Mouse (Mus musculus): Measurements from ENCODE around the gene Cdk14.
A peak's percentile ranks its signal among the peaks of the same experiment; 100 is the strongest.

The Cdk14 gene

GRCm38 (mm10) chr5:5180711-5181110 is 239.4 kb downstream of the Cdk14 start:
- no peak for DNase-seq (ENCODE audit: low spot score)

DNA sequence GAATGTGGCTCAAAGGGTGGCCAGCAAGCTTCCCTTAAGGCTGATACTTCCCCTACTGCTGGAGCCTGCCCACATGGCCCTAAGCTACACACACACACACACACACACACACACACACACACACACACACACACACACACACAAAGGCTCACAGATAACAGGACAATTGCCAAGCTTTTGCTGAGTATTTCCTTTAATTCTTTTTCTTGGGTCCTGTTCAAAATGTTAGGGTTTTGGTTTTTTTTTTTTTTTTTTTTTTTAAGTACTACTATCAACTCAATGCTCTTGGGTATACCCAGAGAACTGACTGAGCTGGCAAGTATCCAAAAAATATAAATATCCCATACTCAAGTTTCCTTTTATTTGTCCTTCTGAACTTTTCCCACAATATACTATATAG is 239.8 kb downstream of the Cdk14 start:
- DNase-seq (ENCODE audit: low spot score), result no peak

DNA sequence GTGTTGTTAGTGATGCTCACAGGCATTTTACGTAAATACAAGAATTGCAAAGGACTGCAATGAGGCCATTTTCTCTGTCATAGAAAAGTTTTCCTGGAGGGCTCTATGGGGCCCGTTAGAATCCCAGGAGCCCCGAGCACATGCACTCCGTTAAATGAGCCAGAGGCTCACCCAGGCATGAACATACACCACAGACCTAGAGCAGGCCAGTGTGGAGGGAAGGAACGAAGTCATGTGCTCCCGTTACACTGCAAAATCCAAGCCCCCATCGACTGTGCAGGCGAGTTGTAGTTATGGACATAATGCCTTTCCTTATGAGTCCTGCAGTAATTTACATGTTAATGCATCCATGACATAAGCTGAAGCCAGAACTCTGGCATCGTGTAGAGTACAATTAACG is 244.1 kb downstream of the Cdk14 start:
- no peak for DNase-seq (ENCODE audit: low spot score)

GRCm38 (mm10) chr5:5175611-5176010 is 244.5 kb downstream of the Cdk14 start:
- DNase-seq (ENCODE audit: low spot score), result no peak

GRCm38 (mm10) chr5:5175090-5175489 is 245.0 kb downstream of the Cdk14 start:
- DNase-seq (ENCODE audit: low spot score), result no peak

DNA sequence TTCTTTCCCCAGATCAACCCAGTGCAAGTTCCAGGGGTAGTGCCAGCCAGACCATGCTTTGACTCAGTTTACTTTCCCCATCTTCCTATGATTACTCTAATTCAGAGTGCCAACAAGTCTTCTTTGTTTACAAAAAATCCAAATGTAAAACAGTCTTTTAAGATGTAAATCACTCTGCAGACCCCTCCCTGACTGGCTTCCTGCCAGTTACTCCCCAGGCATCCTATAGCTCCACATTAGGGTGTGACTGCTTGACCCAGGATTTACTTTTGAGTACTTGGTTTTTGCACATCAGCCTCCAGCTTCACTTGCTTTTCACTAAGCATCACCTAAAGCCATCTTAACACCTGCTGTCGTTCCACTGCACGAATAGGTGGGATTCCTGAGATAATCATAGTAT is 254.0 kb downstream of the Cdk14 start:
- no peak for DNase-seq (ENCODE audit: low spot score)

DNA sequence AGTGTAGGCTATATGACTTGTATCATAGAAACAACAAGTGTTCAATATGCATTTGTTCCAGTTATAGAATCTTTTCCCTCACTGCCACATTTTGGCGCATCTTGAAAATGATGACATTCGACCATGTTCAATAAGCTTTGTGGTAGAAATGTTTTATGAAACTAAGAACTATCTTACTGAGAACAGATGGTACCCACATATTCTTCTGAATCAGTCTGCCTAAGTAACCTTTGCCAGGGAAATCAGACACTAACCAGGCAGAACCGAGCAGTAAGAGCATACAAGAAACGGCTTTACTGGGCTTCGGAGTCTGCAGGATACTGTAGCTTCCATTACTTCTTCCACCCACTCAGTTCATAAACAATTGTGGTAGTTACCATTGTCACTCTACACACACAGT is 255.8 kb downstream of the Cdk14 start:
- no peak for DNase-seq (ENCODE audit: low spot score)

- no peak for DNase-seq (ENCODE audit: low spot score)
These were observed 256.3 kb downstream of the Cdk14 start for GRCm38 (mm10) chr5:5163823-5164222.

- DNase-seq (ENCODE audit: low spot score), result no peak
These were observed 260.6 kb downstream of the Cdk14 start for GRCm38 (mm10) chr5:5159521-5159920.

- no peak for DNase-seq (ENCODE audit: low spot score)
These were observed 280.3 kb downstream of the Cdk14 start for GRCm38 (mm10) chr5:5139855-5140254.

DNA sequence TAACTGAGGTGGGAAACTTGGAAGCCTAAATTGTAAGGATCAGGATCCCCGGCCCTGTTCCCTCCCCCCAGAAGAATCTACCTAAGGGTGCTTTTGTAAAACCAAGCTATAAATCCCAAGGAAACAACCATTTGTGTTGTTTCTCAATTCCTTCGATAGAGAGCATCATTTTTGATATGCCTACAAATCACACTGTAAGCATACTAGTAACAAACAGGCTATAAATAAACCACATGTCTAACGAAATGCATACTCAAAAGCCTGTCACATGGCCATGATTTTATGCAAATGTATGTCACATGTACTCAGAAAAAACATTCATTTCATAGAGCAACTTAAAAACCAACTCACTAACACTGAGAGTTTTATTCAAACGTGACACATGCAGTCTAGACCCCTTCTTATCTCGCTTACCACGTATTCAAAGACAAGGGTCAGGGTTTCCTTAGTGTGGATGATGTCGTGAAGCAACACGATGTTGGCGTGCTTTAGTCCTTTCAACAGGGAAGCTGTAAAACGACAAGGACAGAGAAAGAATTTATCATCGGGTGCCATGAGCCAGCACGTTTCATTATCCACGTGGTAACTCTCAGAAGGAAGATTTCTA is 285.1 kb downstream of the Cdk14 start:
- DNase-seq (ENCODE audit: low spot score), result no peak

DNA sequence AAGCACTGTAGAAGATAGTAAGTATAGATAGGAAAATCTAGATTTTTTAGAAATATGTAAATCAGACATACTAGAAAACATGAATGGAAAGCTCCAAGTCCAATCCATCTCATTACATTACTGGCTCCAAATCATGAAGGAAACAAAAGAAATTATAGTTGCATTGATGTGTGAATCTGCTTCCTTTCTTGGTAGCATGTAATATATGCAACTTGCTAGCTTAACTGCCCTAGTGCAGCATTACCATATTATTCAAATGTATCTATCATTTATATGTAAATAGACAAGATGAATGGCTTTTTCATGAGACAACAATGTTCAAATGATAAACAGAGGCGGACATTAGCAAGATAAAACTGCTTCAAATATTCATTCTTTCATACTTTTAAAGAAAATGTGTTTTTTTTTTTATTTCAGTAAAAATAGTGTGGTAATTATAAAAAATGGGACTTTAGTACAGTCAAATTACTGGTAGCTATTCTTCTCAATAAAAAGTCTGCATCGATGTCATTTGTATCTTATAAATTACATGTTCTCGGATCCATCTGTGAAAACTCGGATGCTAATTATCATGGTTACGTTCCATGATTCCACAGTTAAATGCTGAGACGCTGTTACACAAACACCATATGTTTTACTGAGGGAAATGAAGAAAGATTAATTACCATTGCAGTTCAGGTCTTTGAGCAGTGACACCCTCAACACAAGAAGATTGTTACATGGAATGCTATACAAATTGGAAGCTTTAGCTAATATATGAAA is 285.8 kb downstream of the Cdk14 start:
- DNase-seq (ENCODE audit: low spot score), result no peak

- DNase-seq (ENCODE audit: low spot score), result no peak
These were observed 291.3 kb downstream of the Cdk14 start for GRCm38 (mm10) chr5:5128852-5129251.

- no peak for DNase-seq (ENCODE audit: low spot score)
These were observed 295.5 kb downstream of the Cdk14 start for GRCm38 (mm10) chr5:5124645-5125044.

DNA sequence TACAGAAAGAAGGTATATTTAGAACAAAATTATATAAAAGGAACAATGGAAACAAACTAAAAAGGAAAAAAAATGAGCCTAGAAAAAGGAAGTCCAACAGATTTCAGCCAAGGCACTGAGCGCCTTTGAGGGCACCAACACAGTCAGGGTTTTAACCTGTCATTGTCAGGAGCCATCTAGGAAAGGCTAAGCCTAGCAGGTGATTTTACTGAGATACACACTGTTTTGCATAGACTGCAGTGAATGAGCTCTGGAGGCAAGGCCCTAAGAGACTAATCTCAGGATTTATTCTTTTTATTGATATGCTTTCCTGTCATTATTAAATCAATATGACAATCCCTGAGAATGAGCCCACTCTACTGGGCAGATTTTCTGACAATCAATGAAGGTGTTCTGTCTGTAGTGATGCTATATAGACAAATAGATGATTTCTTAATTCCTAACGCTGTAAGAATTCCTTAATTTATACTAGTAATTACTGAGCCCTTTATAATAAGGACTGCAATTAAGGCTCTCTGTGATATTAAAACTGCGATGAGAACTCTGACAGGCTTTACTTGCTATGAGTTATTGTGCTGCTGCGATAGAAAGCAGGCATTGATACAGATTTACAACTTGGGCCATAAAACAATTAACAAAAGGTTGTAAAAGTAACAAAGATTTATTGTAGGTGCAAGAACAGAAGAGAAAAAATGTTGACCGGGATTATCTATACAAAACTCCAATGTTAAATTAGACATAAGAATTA is 303.2 kb downstream of the Cdk14 start:
- DNase-seq (ENCODE audit: low spot score), result no peak

DNA sequence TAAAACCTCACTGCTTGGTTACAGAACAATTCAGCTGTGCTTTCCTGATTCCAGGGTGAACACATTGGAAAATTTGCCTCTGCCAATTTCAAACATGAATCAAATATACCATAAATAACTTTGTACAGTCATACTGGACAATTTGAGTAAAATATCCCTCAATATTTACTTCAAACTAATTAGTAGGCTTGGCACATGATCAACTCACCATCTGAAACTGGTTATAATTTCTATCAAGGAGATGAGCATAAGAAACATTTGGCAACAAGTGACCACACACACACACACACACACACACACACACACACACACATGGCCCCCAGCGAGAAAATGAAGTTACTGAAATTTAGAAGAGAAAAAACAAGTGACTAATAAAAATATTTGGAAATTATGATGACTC is 304.6 kb downstream of the Cdk14 start:
- DNase-seq (ENCODE audit: low spot score), result no peak

DNA sequence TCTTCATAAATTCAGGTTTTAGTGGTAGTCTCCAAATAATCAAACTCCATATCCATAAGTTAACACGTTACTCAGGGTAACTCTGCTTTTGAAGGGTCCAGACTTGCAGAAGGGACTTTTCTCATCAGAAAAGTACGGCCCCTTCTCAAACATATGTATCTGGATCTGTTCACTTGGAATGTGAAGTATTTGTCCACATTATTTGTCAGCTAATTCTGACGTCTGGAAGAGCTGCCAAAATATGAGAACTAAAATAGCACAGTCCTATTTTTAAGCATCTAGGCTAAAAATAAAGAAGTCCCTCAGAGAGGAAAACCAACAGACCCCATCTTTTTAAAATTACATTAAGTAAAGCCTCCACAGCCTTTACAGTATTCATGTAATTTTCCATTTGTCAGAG is 310.5 kb downstream of the Cdk14 start:
- DNase-seq (ENCODE audit: low spot score), result no peak

- DNase-seq (ENCODE audit: low spot score), result no peak
These were observed 311.1 kb downstream of the Cdk14 start for GRCm38 (mm10) chr5:5109017-5109416.

DNA sequence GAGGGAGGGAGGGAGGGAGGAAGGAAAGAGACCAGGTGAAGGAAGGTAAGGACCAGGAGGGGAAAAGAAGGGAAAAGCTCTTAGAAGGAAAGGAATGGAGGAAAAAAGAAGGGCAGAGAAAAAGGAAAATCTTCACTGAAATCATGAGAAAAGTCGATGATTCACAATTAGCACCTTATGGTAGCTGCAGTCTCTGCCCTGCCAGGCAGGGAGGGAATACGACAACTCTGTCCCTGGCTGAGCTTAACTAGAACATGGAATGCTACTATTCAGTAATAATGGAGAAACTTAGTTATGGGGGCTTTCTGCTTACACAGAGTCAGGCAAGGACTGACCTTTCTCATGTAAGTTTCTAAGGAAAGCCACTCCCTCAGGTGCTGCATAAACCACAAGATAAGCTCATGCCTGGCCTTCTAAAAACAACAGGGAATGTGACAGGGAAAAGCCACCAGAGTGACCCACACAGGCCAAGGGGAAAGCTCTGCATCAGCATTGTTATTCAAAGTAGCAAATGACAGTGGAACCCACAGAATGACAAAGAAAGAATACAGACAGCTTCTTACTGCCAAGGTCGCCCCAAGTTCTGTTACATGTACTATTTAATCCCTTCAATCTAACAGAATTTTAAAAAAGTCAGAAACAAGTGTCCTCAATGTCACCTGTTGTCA is 323.7 kb downstream of the Cdk14 start:
- no peak for DNase-seq (ENCODE audit: low spot score)

DNA sequence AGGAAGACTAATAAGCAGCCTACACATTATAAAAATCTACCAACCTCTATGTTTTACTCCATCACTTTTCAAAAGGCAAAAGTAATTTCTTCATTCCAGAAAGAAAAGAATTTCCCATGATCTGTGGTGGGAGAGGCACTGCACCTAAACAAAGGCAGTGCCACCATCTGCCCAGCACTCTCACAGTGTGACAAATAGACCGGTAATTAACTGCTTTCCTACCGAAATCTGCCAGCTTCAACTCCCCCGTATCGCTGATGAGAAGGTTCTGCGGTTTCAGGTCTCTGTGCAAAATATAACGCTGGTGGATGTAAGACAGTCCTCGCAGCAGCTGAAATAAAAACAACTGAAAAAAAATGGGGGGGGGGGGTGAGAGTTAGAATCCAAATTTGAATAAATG is 327.4 kb downstream of the Cdk14 start:
- peak; percentile 33 for DNase-seq (ENCODE audit: low spot score)

GRCm38 (mm10) chr5:5071526-5071925 is 348.6 kb downstream of the Cdk14 start:
- no peak for DNase-seq (ENCODE audit: low spot score)

DNA sequence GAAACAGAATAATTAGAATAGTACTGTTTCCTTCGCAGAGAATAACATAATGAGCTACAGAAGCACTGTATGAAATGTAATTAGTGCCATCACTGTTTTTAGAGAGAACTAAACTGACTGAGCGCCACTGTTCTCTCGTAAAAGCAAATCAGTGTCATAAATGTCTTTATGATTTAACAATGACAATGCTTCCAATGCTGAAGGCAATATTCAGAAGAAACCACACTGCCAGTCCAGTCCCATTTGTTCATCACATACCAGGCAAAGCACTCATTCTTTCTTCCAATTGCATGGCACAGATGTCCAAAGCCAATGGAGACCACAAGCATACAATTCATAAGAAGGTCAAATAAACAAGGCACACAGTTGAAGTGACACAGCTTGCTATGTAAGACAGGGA is 355.4 kb downstream of the Cdk14 start:
- DNase-seq (ENCODE audit: low spot score), result no peak

All from layer of hippocampus, adult 9-10 months (tissue).